Mouse (Mus musculus): ENCODE data around the gene Gm47969.
A peak's percentile ranks its signal among the peaks of the same experiment; 100 is the strongest.
"Not testable (repeated sequence)": the region's sequence is repeated elsewhere in the genome, so short reads cannot be mapped to it uniquely, and the experiment has no call there.

Gene Gm47969

GRCm38 (mm10) chr1:83044882-83045427 lies at the start of gene Gm47969:
TSS of gene Gm47969 (plus strand) at chr1:83044932.
- no peak for DNase-seq

GRCm38 (mm10) chr1:83000306-83000705 lies 44.4 kb upstream of the Gm47969 start, which contains the start of gene Gm47959:
TSS of gene Gm47959 (plus strand) at chr1:83000548.
- DNase-seq, result not testable (repeated sequence)

GRCm38 (mm10) chr1:83006218-83007179 lies 38.2 kb upstream of the Gm47969 start:
- DNase-seq, result no peak

GRCm38 (mm10) chr1:83007471-83007870 lies 37.3 kb upstream of the Gm47969 start:
- DNase-seq, result no peak

GRCm38 (mm10) chr1:83014477-83014876 lies 30.3 kb upstream of the Gm47969 start:
- no peak for DNase-seq

GRCm38 (mm10) chr1:83015329-83015879 lies 29.3 kb upstream of the Gm47969 start:
- DNase-seq, result no peak

GRCm38 (mm10) chr1:83016556-83016955 lies 28.2 kb upstream of the Gm47969 start:
- DNase-seq, result no peak

- DNase-seq, result no peak
Observed at GRCm38 (mm10) chr1:83031950-83032349, 12.8 kb upstream of the Gm47969 start.

- DNase-seq, result no peak
Observed at GRCm38 (mm10) chr1:83032508-83032907, 12.2 kb upstream of the Gm47969 start.

GRCm38 (mm10) chr1:83034509-83034908 lies 10.2 kb upstream of the Gm47969 start:
- no peak for DNase-seq

- DNase-seq, result no peak
Observed at GRCm38 (mm10) chr1:83036892-83037667, 7.7 kb upstream of the Gm47969 start.

- peak; percentile 37 for DNase-seq
Observed at GRCm38 (mm10) chr1:83038109-83038672, 6.5 kb upstream of the Gm47969 start, which contains the start of gene Slc19a3. TSS of gene Slc19a3 (minus strand) at chr1:83038448.

GRCm38 (mm10) chr1:83039080-83039479 lies 5.7 kb upstream of the Gm47969 start:
- DNase-seq, result no peak

- no peak for DNase-seq
Observed at GRCm38 (mm10) chr1:83042380-83042779, 2.4 kb upstream of the Gm47969 start, which contains the start of gene Krtap28-10. TSS of gene Krtap28-10 (minus strand) at chr1:83042480.

- no peak for DNase-seq
Observed at GRCm38 (mm10) chr1:83058481-83058880, 13.7 kb downstream of the Gm47969 start.

- DNase-seq, result no peak
Observed at GRCm38 (mm10) chr1:83059278-83059677, 14.5 kb downstream of the Gm47969 start, which contains the start of gene A030005K14Rik. TSS of gene A030005K14Rik (minus strand) at chr1:83059378.

- DNase-seq, result no peak
Observed at GRCm38 (mm10) chr1:83060643-83061042, 15.9 kb downstream of the Gm47969 start, which contains the start of gene Krtap28-13. TSS of gene Krtap28-13 (plus strand) at chr1:83060930.

- DNase-seq, result no peak
Observed at GRCm38 (mm10) chr1:83064851-83065250, 20.1 kb downstream of the Gm47969 start.

- DNase-seq, result no peak
Observed at GRCm38 (mm10) chr1:83066577-83066976, 21.8 kb downstream of the Gm47969 start.

- no peak for DNase-seq
Observed at GRCm38 (mm10) chr1:83067205-83067604, 22.5 kb downstream of the Gm47969 start.

- DNase-seq, result no peak
Observed at GRCm38 (mm10) chr1:83075526-83076189, 30.9 kb downstream of the Gm47969 start.

Data from liver (tissue).